Mouse (Mus musculus): ENCODE results near the gene Sgms1. TPM values are rescaled to one million over a fixed set of nuclear protein-coding genes. Genes with fewer than 3 reads are reported as not detected.
A peak's percentile ranks its signal among the peaks of the same experiment; 100 is the strongest.

Gene Sgms1
- polyA plus RNA-seq, 1 experiment, result 15.8 TPM

DNA sequence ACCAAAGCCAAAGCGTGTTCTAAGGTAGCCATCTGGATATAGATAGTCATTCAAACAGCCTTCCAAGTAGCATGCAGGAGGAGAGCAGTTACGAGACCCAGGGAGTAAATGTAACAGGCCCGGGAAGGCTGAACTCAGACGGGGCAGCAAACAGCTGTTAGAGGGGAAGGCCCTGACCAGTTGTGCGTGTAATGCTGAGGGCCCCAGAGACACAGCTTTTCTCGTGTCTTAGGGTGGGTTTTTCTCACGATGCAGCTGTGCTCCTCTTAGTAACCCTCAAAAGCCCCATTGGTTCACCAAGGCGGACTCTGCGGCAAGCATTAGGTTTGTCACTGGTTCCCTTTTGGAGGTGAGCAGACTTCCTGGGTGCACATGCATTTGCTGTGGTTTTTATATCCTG lies 221.5 kb downstream of the Sgms1 start:
- WGBS, result 25% methylated on average over 9 of the region's 9 CpGs
- peak; percentile 70 to 77 for DNase-seq (ENCODE audit: low read depth in 1 of 2, low spot score in 2 of 2)
- TF ChIP-seq POLR2A (IDR thresholded peaks at IDR 0.05; ENCODE audit: low read depth, low read length) (no peak), CTCF (IDR thresholded peaks at IDR 0.05; ENCODE audit: extremely low read depth, insufficient read depth, insufficient read length, insufficient replicate concordance) (no peak)
- H3K27me3 ChIP-seq (ENCODE audit: control insufficient read depth, insufficient read depth, low read length), result no peaks in the 10 kb centered on the region
- H3K4me3 ChIP-seq (ENCODE audit: extremely low read depth, insufficient read depth, insufficient read length), result no peak overlapping the region
- H3K36me3 ChIP-seq (ENCODE audit: control insufficient read depth, insufficient read depth, low read length), result no peaks in the 10 kb centered on the region
- peak overlapping the region; percentile 60 for H3K27ac ChIP-seq (ENCODE audit: insufficient read depth, low read length)
- H3K4me1 ChIP-seq (ENCODE audit: control insufficient read depth, insufficient read depth, insufficient read length), result peaks cover 28% of the 10 kb centered on the region

- TF ChIP-seq CTCF (IDR thresholded peaks at IDR 0.05; ENCODE audit: extremely low read depth, insufficient read depth, insufficient read length, insufficient replicate concordance) (no peak), POLR2A (IDR thresholded peaks at IDR 0.05; ENCODE audit: low read depth, low read length) (no peak)
- 0 out of 2 replicates have a peak overlapping the region, but pooled peaks have one; percentile 5 for H3K27ac ChIP-seq (ENCODE audit: insufficient read depth, low read length)
- peaks cover 20% of the 10 kb centered on the region for H3K4me1 ChIP-seq (ENCODE audit: control insufficient read depth, insufficient read depth, insufficient read length)
- H3K36me3 ChIP-seq (ENCODE audit: control insufficient read depth, insufficient read depth, low read length), result no peaks in the 10 kb centered on the region
- no peak for DNase-seq (ENCODE audit: low read depth in 1 of 2, low spot score in 2 of 2)
- H3K27me3 ChIP-seq (ENCODE audit: control insufficient read depth, insufficient read depth, low read length), result no peaks in the 10 kb centered on the region
- WGBS, result 74% methylated on average over 13 of the region's 13 CpGs
- no peak overlapping the region for H3K4me3 ChIP-seq (ENCODE audit: extremely low read depth, insufficient read depth, insufficient read length)
These were observed 222.5 kb downstream of the Sgms1 start for GRCm38 (mm10) chr19:32166823-32167605.

GRCm38 (mm10) chr19:32165711-32166110 lies 223.8 kb downstream of the Sgms1 start:
- TF ChIP-seq POLR2A (IDR thresholded peaks at IDR 0.05; ENCODE audit: low read depth, low read length), result no peak
- TF ChIP-seq CTCF (IDR thresholded peaks at IDR 0.05; ENCODE audit: extremely low read depth, insufficient read depth, insufficient read length, insufficient replicate concordance), result no peak
- Histone ChIP-seq H3K27me3 (ENCODE audit: control insufficient read depth, insufficient read depth, low read length) (no peaks in the 10 kb centered on the region), H3K4me3 (ENCODE audit: extremely low read depth, insufficient read depth, insufficient read length) (no peak overlapping the region), H3K36me3 (ENCODE audit: control insufficient read depth, insufficient read depth, low read length) (no peaks in the 10 kb centered on the region), H3K4me1 (ENCODE audit: control insufficient read depth, insufficient read depth, insufficient read length) (peaks cover 17% of the 10 kb centered on the region), H3K27ac (ENCODE audit: insufficient read depth, low read length) (no peak overlapping the region)
- DNase-seq (ENCODE audit: low read depth in 1 of 2, low spot score in 2 of 2), result no peak
- 94% methylated on average over 6 of the region's 6 CpGs for WGBS

DNA sequence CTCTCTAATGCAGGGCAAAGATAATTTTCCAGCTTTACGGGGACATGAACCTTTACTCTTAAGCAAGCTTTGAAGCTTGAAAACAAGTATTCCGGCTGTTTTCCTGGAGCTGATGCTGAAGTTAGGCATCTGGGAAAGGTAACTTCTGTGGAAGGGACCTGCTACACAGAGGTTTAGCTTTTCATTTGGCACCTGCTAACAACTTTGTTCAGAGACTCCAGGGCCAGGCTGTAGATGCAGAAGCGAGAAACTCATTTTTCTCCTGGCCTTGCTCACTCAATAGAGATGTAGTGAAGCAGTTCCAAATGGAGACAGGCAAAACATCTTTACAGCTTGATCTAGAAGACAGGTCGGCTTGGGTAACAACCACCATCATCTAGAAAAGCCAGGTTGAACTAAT lies 225.4 kb downstream of the Sgms1 start:
- Histone ChIP-seq H3K4me1 (ENCODE audit: control insufficient read depth, insufficient read depth, insufficient read length) (peaks cover 12% of the 10 kb centered on the region), H3K27ac (ENCODE audit: insufficient read depth, low read length) (no peak overlapping the region), H3K4me3 (ENCODE audit: extremely low read depth, insufficient read depth, insufficient read length) (no peak overlapping the region), H3K27me3 (ENCODE audit: control insufficient read depth, insufficient read depth, low read length) (no peaks in the 10 kb centered on the region), H3K36me3 (ENCODE audit: control insufficient read depth, insufficient read depth, low read length) (peaks cover 8% of the 10 kb centered on the region)
- WGBS, result 96% methylated on average over 4 of the region's 4 CpGs
- TF ChIP-seq CTCF (IDR thresholded peaks at IDR 0.05; ENCODE audit: extremely low read depth, insufficient read depth, insufficient read length, insufficient replicate concordance) (no peak), POLR2A (IDR thresholded peaks at IDR 0.05; ENCODE audit: low read depth, low read length) (no peak)
- no peak for DNase-seq (ENCODE audit: low read depth in 1 of 2, low spot score in 2 of 2)

DNA sequence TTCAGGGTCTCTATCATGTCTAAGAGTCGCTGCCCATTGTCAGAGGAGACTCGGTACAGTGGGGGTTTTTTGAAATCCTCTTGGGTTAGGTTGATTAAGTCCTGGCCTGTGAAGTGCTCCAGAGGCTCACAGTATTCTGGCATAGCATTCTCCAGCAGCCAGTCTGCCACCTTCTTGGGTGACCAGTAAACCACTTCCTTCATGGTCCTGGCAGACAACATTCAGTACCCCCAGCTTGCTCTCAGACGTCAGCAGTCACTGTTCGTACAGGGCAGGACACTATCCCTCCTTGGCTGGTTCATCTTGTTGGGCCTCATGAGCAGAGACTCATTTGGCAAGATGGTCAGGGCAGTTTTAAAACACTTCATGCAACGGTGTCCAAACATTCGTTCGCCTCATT lies 229.6 kb downstream of the Sgms1 start:
- Histone ChIP-seq H3K4me1 (ENCODE audit: control insufficient read depth, insufficient read depth, insufficient read length) (no peaks in the 10 kb centered on the region), H3K27ac (ENCODE audit: insufficient read depth, low read length) (no peak overlapping the region), H3K4me3 (ENCODE audit: extremely low read depth, insufficient read depth, insufficient read length) (no peak overlapping the region), H3K27me3 (ENCODE audit: control insufficient read depth, insufficient read depth, low read length) (no peaks in the 10 kb centered on the region), H3K36me3 (ENCODE audit: control insufficient read depth, insufficient read depth, low read length) (peaks cover 25% of the 10 kb centered on the region)
- DNase-seq (ENCODE audit: low read depth in 1 of 2, low spot score in 2 of 2), result no peak
- no peak for TF ChIP-seq POLR2A (IDR thresholded peaks at IDR 0.05; ENCODE audit: low read depth, low read length)
- no peak for TF ChIP-seq CTCF (IDR thresholded peaks at IDR 0.05; ENCODE audit: extremely low read depth, insufficient read depth, insufficient read length, insufficient replicate concordance)
- 77% methylated on average over 7 of the region's 7 CpGs for WGBS

DNA sequence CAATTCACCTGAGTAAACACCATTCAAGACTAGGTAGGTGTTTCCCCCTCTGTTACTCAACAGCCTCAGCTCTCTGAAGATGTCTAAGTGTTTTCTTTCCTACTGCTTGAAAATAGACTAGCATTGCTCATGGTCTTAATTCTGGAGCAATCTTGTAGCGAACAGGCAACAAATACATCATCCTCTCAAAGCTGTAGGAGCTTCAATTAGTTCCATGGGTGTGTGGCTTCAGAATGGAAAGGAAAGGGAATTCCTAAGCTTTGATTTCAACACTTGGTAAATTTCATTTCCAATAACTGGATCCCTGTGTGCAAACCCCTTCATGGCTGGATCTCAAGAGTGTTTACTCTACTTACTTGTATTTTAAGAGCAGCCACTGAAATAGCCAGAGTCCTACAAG lies 230.3 kb downstream of the Sgms1 start:
- Histone ChIP-seq H3K4me3 (ENCODE audit: extremely low read depth, insufficient read depth, insufficient read length) (no peak overlapping the region), H3K36me3 (ENCODE audit: control insufficient read depth, insufficient read depth, low read length) (peaks cover 25% of the 10 kb centered on the region), H3K27ac (ENCODE audit: insufficient read depth, low read length) (no peak overlapping the region), H3K27me3 (ENCODE audit: control insufficient read depth, insufficient read depth, low read length) (no peaks in the 10 kb centered on the region), H3K4me1 (ENCODE audit: control insufficient read depth, insufficient read depth, insufficient read length) (no peaks in the 10 kb centered on the region)
- no peak for DNase-seq (ENCODE audit: low read depth in 1 of 2, low spot score in 2 of 2)
- TF ChIP-seq POLR2A (IDR thresholded peaks at IDR 0.05; ENCODE audit: low read depth, low read length), result no peak
- no peak for TF ChIP-seq CTCF (IDR thresholded peaks at IDR 0.05; ENCODE audit: extremely low read depth, insufficient read depth, insufficient read length, insufficient replicate concordance)
- 92% methylated on average over 1 of the region's 1 CpGs for WGBS

- Histone ChIP-seq H3K4me1 (ENCODE audit: control insufficient read depth, insufficient read depth, insufficient read length) (no peaks in the 10 kb centered on the region), H3K36me3 (ENCODE audit: control insufficient read depth, insufficient read depth, low read length) (peaks cover 30% of the 10 kb centered on the region), H3K27ac (ENCODE audit: insufficient read depth, low read length) (no peak overlapping the region), H3K4me3 (ENCODE audit: extremely low read depth, insufficient read depth, insufficient read length) (no peak overlapping the region), H3K27me3 (ENCODE audit: control insufficient read depth, insufficient read depth, low read length) (no peaks in the 10 kb centered on the region)
- WGBS, result 83% methylated on average over 6 of the region's 6 CpGs
- DNase-seq (ENCODE audit: low read depth in 1 of 2, low spot score in 2 of 2), result no peak
- TF ChIP-seq CTCF (IDR thresholded peaks at IDR 0.05; ENCODE audit: extremely low read depth, insufficient read depth, insufficient read length, insufficient replicate concordance), result no peak
- no peak for TF ChIP-seq POLR2A (IDR thresholded peaks at IDR 0.05; ENCODE audit: low read depth, low read length)
These were observed 232.5 kb downstream of the Sgms1 start for GRCm38 (mm10) chr19:32157045-32157444.
